1 mouse cellular context compared by ENCODE assay signal in the genomic region with DNA sequence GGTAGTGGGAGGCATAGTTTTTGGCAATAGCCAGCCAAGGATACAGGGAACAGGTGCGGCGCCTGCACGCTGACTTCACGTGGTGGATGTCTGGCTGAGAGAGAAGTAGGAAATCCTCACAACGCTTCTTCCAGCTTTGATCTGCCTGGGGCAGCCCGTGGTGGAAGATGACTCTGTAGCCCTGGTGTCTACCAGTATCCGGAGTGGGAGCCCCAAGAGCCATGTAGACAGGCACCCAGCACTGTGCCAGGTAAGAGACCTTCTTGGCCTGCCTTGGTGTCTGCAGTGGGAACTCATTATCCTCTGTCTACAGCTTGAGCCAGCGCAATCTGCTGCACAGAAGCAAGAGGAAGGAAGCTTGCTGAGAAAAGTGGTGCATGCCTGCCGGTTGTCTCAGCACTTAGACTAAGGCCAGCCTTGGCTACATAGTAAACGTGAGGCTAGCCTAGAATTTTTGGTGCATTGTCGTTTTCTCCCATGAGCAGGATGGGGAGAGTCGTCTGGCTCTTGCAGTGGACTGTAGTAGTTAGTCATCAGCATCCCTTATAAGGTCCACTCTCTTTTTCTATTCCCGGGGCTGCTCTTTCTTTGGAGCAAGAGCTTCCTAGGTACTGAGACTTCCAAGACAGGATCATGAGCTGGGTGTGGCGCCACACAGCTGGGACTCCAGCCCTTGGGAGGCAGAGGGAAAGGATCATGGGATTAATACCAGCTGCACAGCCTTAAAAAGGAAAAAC.
A peak's percentile ranks its signal among the peaks of the same experiment; 100 is the strongest.
TF ChIP-seq lines count a peak whose summit lies in the region.

No protein-coding gene starts in this region.

TF ChIP-seq in MEL, 35 proteins besides CTCF, POLR2A, EP300 and RAD21 (continued from another document):
- TF ChIP-seq POLR2AphosphoS2 (IDR thresholded peaks at IDR 0.05; ENCODE audit: low read length) (0 out of 2 replicates have a peak, but pooled peaks have one; percentile 37), POLR2AphosphoS5 (IDR thresholded peaks at IDR 0.05; ENCODE audit: borderline replicate concordance, low read depth, low read length) (no peak), MYC (IDR thresholded peaks at IDR 0.05; ENCODE audit: low read depth, low read length) (peak; percentile 96; the same call in 1 of the 2 replicates), SIN3A (IDR thresholded peaks at IDR 0.05; ENCODE audit: low read length) (peak; percentile 78; the same call in 1 of the 2 replicates), MAFK (IDR thresholded peaks at IDR 0.05; ENCODE audit: borderline replicate concordance, low read depth, low read length) (no peak), CHD2 (IDR thresholded peaks at IDR 0.05; ENCODE audit: low read length) (no peak), GATA1 (IDR thresholded peaks at IDR 0.05; ENCODE audit: low read depth, low read length) (no peak), ELF1 (IDR thresholded peaks at IDR 0.05; ENCODE audit: low read depth, low read length) (no peak), UBTF (IDR thresholded peaks at IDR 0.05; ENCODE audit: borderline replicate concordance, insufficient read depth, low read depth, low read length) (no peak), KAT2A (conservative IDR thresholded peaks at IDR 0.05; ENCODE audit: low read depth, low read length) (no peak), TBP (IDR thresholded peaks at IDR 0.05; ENCODE audit: low read depth, low read length) (peak; percentile 39; the same call in 1 of the 2 replicates), JUND (IDR thresholded peaks at IDR 0.05; ENCODE audit: low read depth, low read length) (no peak), HCFC1 (IDR thresholded peaks at IDR 0.05; ENCODE audit: low read depth, low read length) (0 out of 2 replicates have a peak, but pooled peaks have one; percentile 17), USF1 (IDR thresholded peaks at IDR 0.05; ENCODE audit: low read depth, low read length) (no peak), RCOR1 (IDR thresholded peaks at IDR 0.05; ENCODE audit: low read depth, low read length) (no peak), ZMIZ1 (IDR thresholded peaks at IDR 0.05; ENCODE audit: low read depth, low read length) (0 out of 2 replicates have a peak, but pooled peaks have one; percentile 32), ETS1 (IDR thresholded peaks at IDR 0.05; ENCODE audit: low read depth, low read length) (no peak), ZKSCAN1 (IDR thresholded peaks at IDR 0.05; ENCODE audit: low read depth, low read length) (no peak), MAX (IDR thresholded peaks at IDR 0.05; ENCODE audit: low read length) (peak; percentile 89), MYB (IDR thresholded peaks at IDR 0.05; ENCODE audit: low read depth, low read length) (no peak), NRF1 (IDR thresholded peaks at IDR 0.05; ENCODE audit: insufficient read depth, low read depth, low read length, poor library complexity, severe bottlenecking) (no peak), NELFE (IDR thresholded peaks at IDR 0.05; ENCODE audit: low read depth, low read length) (peak; percentile 35; the same call in 1 of the 2 replicates), USF2 (IDR thresholded peaks at IDR 0.05; ENCODE audit: borderline replicate concordance in 1 of 2, insufficient read depth in 1 of 2, low read depth in 1 of 2, low read length in 2 of 2) (no peak), CHD1 (IDR thresholded peaks at IDR 0.05; ENCODE audit: low read depth, low read length) (peak; percentile 70; the same call in 1 of the 2 replicates), MAZ (IDR thresholded peaks at IDR 0.05; ENCODE audit: low read depth, low read length) (peak; percentile 57; the same call in 1 of the 2 replicates), GABPA (IDR thresholded peaks at IDR 0.05; ENCODE audit: low read depth, low read length) (no peak), ZNF384 (IDR thresholded peaks at IDR 0.05; ENCODE audit: low read depth, low read length) (no peak), TCF12 (IDR thresholded peaks at IDR 0.05; ENCODE audit: low read depth, low read length) (peak; percentile 45), TAL1 (IDR thresholded peaks at IDR 0.05; ENCODE audit: low read length) (peak; percentile 87), SMC3 (IDR thresholded peaks at IDR 0.05; ENCODE audit: low read depth, low read length) (no peak), MEF2A (IDR thresholded peaks at IDR 0.05; ENCODE audit: extremely low read depth, insufficient replicate concordance, low read depth, low read length, poor library complexity, severe bottlenecking) (no peak)
